Mouse (Mus musculus) ES-E14 (cell line): ENCODE results near the gene As3mt. TPM values are rescaled to one million over a fixed set of nuclear protein-coding genes. Genes with fewer than 3 reads are reported as not detected.

Experiments
- DNase-seq: peaks from one replicate; pipeline ENCODE4 v3.0.0-alpha.2; 2013; ENCODE audit warnings: low read depth, low spot score
- H3K27ac ChIP-seq: 2 replicates; pipeline ENCODE4 v1.5.1; 2012; ENCODE audit warnings: low read depth, mild to moderate bottlenecking, low read length, moderate library complexity, mixed read lengths; ENCODE audit not compliant: poor library complexity, insufficient read depth, severe bottlenecking
- H3K36me3 ChIP-seq: 2 replicates; pipeline ENCODE4 v1.6.1; 2012; ENCODE audit warnings: mild to moderate bottlenecking, low read length, moderate library complexity, mixed read lengths; ENCODE audit not compliant: control insufficient read depth, poor library complexity, insufficient read depth, severe bottlenecking
- H3K4me1 ChIP-seq, 2 experiments: fragments of 150-350 bp in 1 of 2; sonication (generic) in 1 of 2; 2 replicates each; pipeline ENCODE4 v1.6.1; 2012; ENCODE audit warnings: low read length in 2 of 2, mild to moderate bottlenecking in 1 of 2, mixed read lengths in 1 of 2; ENCODE audit not compliant: control insufficient read depth in 2 of 2, insufficient read depth in 2 of 2, poor library complexity in 1 of 2
- H3K4me3 ChIP-seq, 2 experiments: fragments of 150-350 bp in 1 of 2; sonication (generic) in 1 of 2; 2 replicates each; pipeline ENCODE4 v1.5.1; 2012; ENCODE audit warnings: low read length in 2 of 2, low read depth in 1 of 2, mild to moderate bottlenecking in 1 of 2, mixed read lengths in 1 of 2; ENCODE audit not compliant: insufficient read depth in 1 of 2, poor library complexity in 1 of 2, severe bottlenecking in 1 of 2
- H3K9ac ChIP-seq: 2 replicates; pipeline ENCODE4 v1.6.1; 2012; ENCODE audit warnings: low read depth, mild to moderate bottlenecking, low read length, mixed read lengths; ENCODE audit not compliant: poor library complexity, insufficient read depth, severe bottlenecking
- H3K9me3 ChIP-seq: fragments of 150-350 bp; sonication (generic); 2 replicates; pipeline ENCODE4 v1.6.1; 2012; ENCODE audit warnings: low read depth, mild to moderate bottlenecking, low read length; ENCODE audit not compliant: control insufficient read depth, insufficient read depth
- CHD2 ChIP-seq: IDR thresholded peaks from 2 replicates; pipeline ENCODE4 v1.6.1; 2014; ENCODE audit warnings: mild to moderate bottlenecking, low read depth, low read length, inconsistent platforms
- HCFC1 ChIP-seq: IDR thresholded peaks from 2 replicates; pipeline ENCODE4 v1.6.1; 2012; ENCODE audit warnings: low read length, inconsistent platforms, borderline replicate concordance; ENCODE audit not compliant: insufficient read depth
- MAFK ChIP-seq: IDR thresholded peaks from 2 replicates; pipeline ENCODE4 v1.6.1; 2014; ENCODE audit warnings: mild to moderate bottlenecking, low read depth, low read length, inconsistent platforms; ENCODE audit not compliant: insufficient read depth
- ZC3H11A ChIP-seq: IDR thresholded peaks from 2 replicates; pipeline ENCODE4 v1.6.1; 2012; ENCODE audit warnings: low read depth, mild to moderate bottlenecking, inconsistent platforms, low read length, borderline replicate concordance
- ZNF384 ChIP-seq: IDR thresholded peaks from 2 replicates; pipeline ENCODE4 v1.6.1; 2012; ENCODE audit warnings: low read depth, low read length, inconsistent platforms
- in situ Hi-C, 2 experiments: fragments of 600-800 bp; cut with MboI; formaldehyde crosslinking; loops; one replicate each; pipeline ENCODE4 v1.15.1; 2025; ENCODE audit warnings: low sequenced_read_pairs in 2 of 2, inconsistent platforms in 1 of 2; ENCODE audit not compliant: unreplicated experiment in 2 of 2
- total RNA-seq: library from RNA; depleted of rRNA; stranded (reverse); fragments of 300-350 nt; gene quantifications from 2 replicates; pipeline ENCODE4 v1.2.3, GENCODE M21; 2012

Gene As3mt
- total RNA-seq, 1 experiment = 11.0 TPM

DNA sequence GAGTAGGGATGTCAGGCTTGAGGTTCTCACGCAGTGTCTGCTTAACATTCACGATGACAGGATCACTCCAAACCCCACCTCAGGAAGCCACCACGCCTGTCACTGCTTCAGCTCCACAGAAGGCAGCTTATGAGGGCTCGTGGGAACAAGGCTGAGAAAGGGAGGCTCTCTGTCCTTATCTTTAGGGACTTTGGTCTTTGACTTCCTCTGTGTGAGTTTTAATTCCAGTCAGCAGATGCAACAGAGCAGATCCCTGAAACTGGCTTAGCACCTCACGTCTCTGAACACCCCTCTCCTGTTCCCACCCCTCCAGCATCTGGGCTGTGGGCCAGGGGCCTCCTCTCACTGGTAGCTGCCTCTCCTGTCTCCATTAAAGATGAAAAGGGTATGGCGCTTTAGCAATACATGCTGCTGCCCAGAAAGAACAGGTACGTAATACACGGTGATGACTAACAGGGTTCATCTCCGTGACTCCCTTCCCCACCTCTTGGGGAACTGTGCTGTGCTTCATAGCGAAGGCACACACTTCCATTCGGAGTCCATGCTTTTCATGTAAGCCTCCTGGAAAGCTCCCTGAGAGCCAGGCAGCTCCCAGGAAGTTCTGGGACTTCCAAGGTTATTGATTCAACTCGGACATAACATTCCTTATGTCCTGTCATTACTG is 27.4 kb upstream of the As3mt start:
- Histone ChIP-seq H3K4me1 (no peaks in the 10 kb centered on the region; a peak in 1 of 4 replicates), H3K9me3 (no peaks in the 10 kb centered on the region), H3K36me3 (no peaks in the 10 kb centered on the region), H3K4me3 (no peak overlapping the region), H3K27ac (no peak overlapping the region), H3K9ac (no peak overlapping the region)
- in situ Hi-C loops = loop anchor here in 1 of 2 experiments (5.0 kb wide), 1 partner anchor 52 kb away; no protein-coding TSS in a partner anchor
- TF ChIP-seq CHD2 (no peak), ZC3H11A (no peak), ZNF384 (no peak), MAFK (no peak), HCFC1 (no peak)
- no peak for DNase-seq

DNA sequence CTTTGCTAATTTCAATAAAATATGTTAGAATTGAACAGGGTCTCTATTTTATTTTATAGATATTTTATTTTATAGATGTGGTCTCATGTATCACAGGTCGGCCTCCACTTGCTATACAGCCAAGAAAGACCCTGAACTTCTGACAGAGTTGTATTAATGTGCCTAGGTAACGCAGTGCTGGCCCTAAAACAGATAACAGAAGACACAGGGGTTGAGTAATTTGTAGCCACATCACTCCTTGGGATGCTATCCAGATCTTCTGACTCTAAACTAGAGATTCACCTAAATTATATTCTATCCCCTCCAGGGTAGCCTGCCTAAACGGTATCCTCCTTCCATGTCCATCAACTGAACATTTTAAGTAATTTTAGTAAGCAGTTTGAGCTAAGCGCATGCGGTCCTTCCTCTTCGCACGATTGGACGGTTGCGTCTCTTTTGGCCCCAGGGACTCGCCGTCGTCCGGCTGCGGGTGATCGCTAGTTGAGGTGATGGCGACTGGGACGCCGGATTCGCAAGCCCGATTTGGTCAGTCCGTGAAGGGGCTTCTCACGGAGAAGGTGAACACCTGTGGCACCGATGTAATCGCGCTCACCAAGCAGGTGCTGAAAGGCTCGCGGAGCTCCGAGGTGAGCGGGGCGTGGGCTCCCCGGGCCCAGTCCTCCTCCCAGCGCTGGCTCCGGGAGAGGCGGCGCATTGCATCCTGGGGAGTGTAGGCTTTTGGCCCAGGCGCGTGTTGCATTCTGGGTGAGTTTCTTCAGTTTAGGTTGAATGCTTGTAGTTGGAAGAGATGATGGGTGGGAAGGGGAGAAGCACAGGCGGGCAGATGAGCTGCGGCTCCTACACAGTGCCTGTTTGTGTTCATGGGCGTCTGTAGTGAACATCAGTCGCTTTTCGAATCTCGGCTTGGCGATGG is 17.5 kb upstream of the As3mt start, which contains the start of gene Borcs7:
Gene Borcs7, plus strand, starts transcription at position 447 of the 913 bp plus-strand sequence.
- H3K9me3 ChIP-seq = no peaks in the 10 kb centered on the region
- in situ Hi-C loops = no loop called here

DNA sequence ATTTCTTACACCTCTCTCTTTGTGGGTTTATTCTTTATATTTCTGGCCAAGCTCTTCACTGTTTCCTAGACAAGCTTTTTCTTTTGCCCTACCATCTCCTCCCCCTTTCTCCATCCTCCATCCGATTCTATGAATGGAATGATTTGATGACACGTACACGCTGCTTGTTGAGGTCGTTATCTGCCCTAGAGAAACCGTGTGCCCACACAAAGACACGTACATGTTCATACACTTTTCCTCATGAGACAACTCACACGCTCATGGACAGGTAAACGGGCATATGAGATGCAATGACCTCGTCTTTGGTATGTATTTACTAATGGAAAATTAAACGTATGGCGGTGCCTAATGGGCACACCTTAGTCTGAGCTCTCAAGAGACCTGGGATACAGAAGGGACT is 16.9 kb upstream of the As3mt start:
- in situ Hi-C loops = no loop called here
- Histone ChIP-seq H3K4me3 (peak overlapping the region; percentile 82 to 93), H3K9me3 (no peaks in the 10 kb centered on the region), H3K9ac (peak overlapping the region; percentile 87; the same call in 1 of the 2 replicates), H3K4me1 (peaks cover 2 to 3% of the 10 kb centered on the region in 2 experiments; a peak in 2 of 4 replicates), H3K27ac (no peak overlapping the region), H3K36me3 (no peaks in the 10 kb centered on the region)
- TF ChIP-seq CHD2 (no peak), MAFK (no peak), ZC3H11A (no peak), ZNF384 (no peak), HCFC1 (no peak)
- DNase-seq = no peak

More for the DNA sequence above, 17.5 kb upstream of the As3mt start, which contains the start of gene Borcs7:
- Histone ChIP-seq H3K27ac (peak within 1 kb of the TSS; percentile 16; the same call in 1 of the 2 replicates), H3K4me3 (peak within 1 kb of the TSS; percentile 82 to 93), H3K36me3 (no peaks in the 10 kb centered on the region), H3K4me1 (peaks cover 2 to 3% of the 10 kb centered on the region in 2 experiments; a peak in 2 of 4 replicates), H3K9ac (peak within 1 kb of the TSS; percentile 87)
- peak; percentile 81 for DNase-seq
- TF ChIP-seq HCFC1 (peak; percentile 84), ZNF384 (no peak)

DNA sequence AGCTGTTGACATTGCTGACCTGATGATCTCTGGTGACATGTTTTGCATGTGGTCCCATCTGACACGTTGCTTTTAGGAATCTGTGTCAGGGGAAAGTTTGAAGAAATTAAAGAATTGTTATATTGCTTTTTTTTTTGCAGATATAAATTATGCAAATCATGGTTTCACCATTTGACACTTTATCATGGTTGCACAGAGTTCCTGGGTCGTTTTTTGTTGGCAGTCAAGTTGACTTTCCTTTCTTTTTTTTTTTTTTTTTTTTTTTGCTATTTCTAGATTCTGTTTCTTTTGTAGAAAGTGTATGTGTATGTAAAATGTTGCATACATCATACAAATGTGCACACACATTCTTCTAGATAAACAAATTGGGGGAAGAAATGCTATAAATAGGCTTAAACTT is 16.2 kb upstream of the As3mt start:
- H3K4me1 ChIP-seq = peaks cover 2 to 3% of the 10 kb centered on the region in 2 experiments; a peak in 2 of 4 replicates
- H3K27ac ChIP-seq = no peak overlapping the region
- in situ Hi-C loops = no loop called here
- H3K9me3 ChIP-seq = no peaks in the 10 kb centered on the region
- no peak overlapping the region for H3K4me3 ChIP-seq
- H3K36me3 ChIP-seq = no peaks in the 10 kb centered on the region
- no peak for DNase-seq
- no peak overlapping the region for H3K9ac ChIP-seq
- no peak for TF ChIP-seq CHD2
- TF ChIP-seq ZC3H11A = no peak
- TF ChIP-seq MAFK = no peak
- no peak for TF ChIP-seq ZNF384
- TF ChIP-seq HCFC1 = no peak
